Mouse (Mus musculus) limb, embryonic 10.5 days (tissue): ENCODE measurements around the gene Gm12169. TPM values are rescaled to one million over a fixed set of nuclear protein-coding genes. Genes with fewer than 3 reads are reported as not detected.

Source experiments
- DNase-seq: peaks from one replicate; pipeline ENCODE4 v3.0.0-alpha.2; 2017; ENCODE audit warnings: low spot score
- H3K27ac ChIP-seq: fragments of 300-500 bp; sonication (generic); 2 replicates; pipeline ENCODE4 v1.5.1; 2016; ENCODE audit warnings: mild to moderate bottlenecking
- H3K27me3 ChIP-seq: fragments of 300-500 bp; sonication (generic); 2 replicates; pipeline ENCODE4 v1.6.1; 2016; ENCODE audit warnings: low read depth, mild to moderate bottlenecking; ENCODE audit not compliant: poor library complexity, severe bottlenecking
- H3K36me3 ChIP-seq: fragments of 300-500 bp; sonication (generic); 2 replicates; pipeline ENCODE4 v1.6.1; 2016; ENCODE audit warnings: mild to moderate bottlenecking, moderate library complexity
- H3K4me1 ChIP-seq: fragments of 300-500 bp; sonication (generic); 2 replicates; pipeline ENCODE4 v1.6.1; 2016
- H3K4me3 ChIP-seq: fragments of 300-500 bp; sonication (generic); 2 replicates; pipeline ENCODE4 v1.5.1; 2016; ENCODE audit warnings: mild to moderate bottlenecking, moderate library complexity
- H3K9me3 ChIP-seq: fragments of 300-500 bp; sonication (generic); replicated peaks from 2 replicates; pipeline ENCODE4 v1.6.1; 2016; ENCODE audit warnings: mild to moderate bottlenecking
- WGBS: fragments of 180-500 bp; shearing (Covaris S2); methylation state at CpG from one replicate; pipeline ENCODE4 v1.1.7; 2016; 5-methylcytosine and 5-hydroxymethylcytosine counted together
- polyA plus RNA-seq: library from polyadenylated mRNA; unstranded; fragments of >200 nt; fragmentation: Nextera tagmentation; extraction: Ambion mirVana; gene quantifications from 2 replicates; pipeline ENCODE4 v1.2.1, GENCODE M21; 2016

Gm12169 gene
- polyA plus RNA-seq, 1 experiment from 2014 or later: not detected

GRCm38 (mm10) chr11:46552741-46553140 is 28.7 kb downstream of the Gm12169 start:
- no peak for DNase-seq
- Histone ChIP-seq H3K9me3 (no peaks in the 10 kb centered on the region), H3K36me3 (no peaks in the 10 kb centered on the region), H3K27me3 (no peaks in the 10 kb centered on the region), H3K27ac (no peak overlapping the region), H3K4me1 (no peaks in the 10 kb centered on the region), H3K4me3 (no peak overlapping the region)
- 97% methylated on average over 3 of the region's 3 CpGs for WGBS

- H3K27ac ChIP-seq: no peak overlapping the region
- H3K4me3 ChIP-seq: no peak overlapping the region
- H3K4me1 ChIP-seq: no peaks in the 10 kb centered on the region
- DNase-seq: no peak
- H3K36me3 ChIP-seq: no peaks in the 10 kb centered on the region
- H3K27me3 ChIP-seq: no peaks in the 10 kb centered on the region
- H3K9me3 ChIP-seq: no peaks in the 10 kb centered on the region
- WGBS: 83% methylated on average over 4 of the region's 4 CpGs
Observed at GRCm38 (mm10) chr11:46561096-46561495, 37.1 kb downstream of the Gm12169 start.

- no peak for DNase-seq
Observed at GRCm38 (mm10) chr11:46564671-46565070, 40.7 kb downstream of the Gm12169 start.

GRCm38 (mm10) chr11:46565967-46566366 is 42.0 kb downstream of the Gm12169 start:
- Histone ChIP-seq H3K9me3 (no peaks in the 10 kb centered on the region), H3K4me1 (no peaks in the 10 kb centered on the region), H3K36me3 (no peaks in the 10 kb centered on the region), H3K27me3 (no peaks in the 10 kb centered on the region), H3K27ac (no peak overlapping the region), H3K4me3 (no peak overlapping the region)
- WGBS: 94% methylated on average over 2 of the region's 2 CpGs
- DNase-seq: no peak

More at GRCm38 (mm10) chr11:46564671-46565070, 40.7 kb downstream of the Gm12169 start:
- Histone ChIP-seq H3K9me3 (no peaks in the 10 kb centered on the region), H3K36me3 (no peaks in the 10 kb centered on the region), H3K27ac (no peak overlapping the region), H3K4me1 (no peaks in the 10 kb centered on the region), H3K27me3 (no peaks in the 10 kb centered on the region), H3K4me3 (no peak overlapping the region)
- 75% methylated on average over 1 of the region's 1 CpGs for WGBS

- no peaks in the 10 kb centered on the region for H3K4me1 ChIP-seq
- no peaks in the 10 kb centered on the region for H3K9me3 ChIP-seq
- no peak overlapping the region for H3K4me3 ChIP-seq
- H3K27me3 ChIP-seq: no peaks in the 10 kb centered on the region
- DNase-seq: no peak
- H3K27ac ChIP-seq: no peak overlapping the region
- 79% methylated on average over 1 of the region's 1 CpGs for WGBS
- no peaks in the 10 kb centered on the region for H3K36me3 ChIP-seq
Observed at GRCm38 (mm10) chr11:46569107-46569506, 45.1 kb downstream of the Gm12169 start.

GRCm38 (mm10) chr11:46571327-46571726 is 47.3 kb downstream of the Gm12169 start, which contains the start of gene BC053393:
TSS of gene BC053393 (plus strand) at chr11:46571536.
- Histone ChIP-seq H3K9me3 (no peaks in the 10 kb centered on the region), H3K36me3 (no peaks in the 10 kb centered on the region), H3K4me3 (no peak within 1 kb of the TSS), H3K27me3 (no peaks in the 10 kb centered on the region), H3K27ac (no peak within 1 kb of the TSS), H3K4me1 (no peaks in the 10 kb centered on the region)
- 69% methylated on average over 1 of the region's 1 CpGs for WGBS
- DNase-seq: no peak

GRCm38 (mm10) chr11:46578771-46579281 is 54.8 kb downstream of the Gm12169 start:
- Histone ChIP-seq H3K4me1 (no peaks in the 10 kb centered on the region), H3K9me3 (no peaks in the 10 kb centered on the region), H3K4me3 (no peak overlapping the region), H3K36me3 (no peaks in the 10 kb centered on the region), H3K27me3 (no peaks in the 10 kb centered on the region), H3K27ac (no peak overlapping the region)
- DNase-seq: no peak
- WGBS: 65% methylated on average over 5 of the region's 5 CpGs

- H3K4me1 ChIP-seq: no peaks in the 10 kb centered on the region
- no peak for DNase-seq
- no peaks in the 10 kb centered on the region for H3K36me3 ChIP-seq
- 87% methylated on average over 3 of the region's 3 CpGs for WGBS
- no peaks in the 10 kb centered on the region for H3K9me3 ChIP-seq
- no peak overlapping the region for H3K4me3 ChIP-seq
- no peak overlapping the region for H3K27ac ChIP-seq
- H3K27me3 ChIP-seq: no peaks in the 10 kb centered on the region
Observed at GRCm38 (mm10) chr11:46580428-46580827, 56.4 kb downstream of the Gm12169 start.

- no peaks in the 10 kb centered on the region for H3K9me3 ChIP-seq
- no peak overlapping the region for H3K4me3 ChIP-seq
- H3K36me3 ChIP-seq: no peaks in the 10 kb centered on the region
- 91% methylated on average over 5 of the region's 5 CpGs for WGBS
- no peak overlapping the region for H3K27ac ChIP-seq
- no peak for DNase-seq
- H3K4me1 ChIP-seq: no peaks in the 10 kb centered on the region
- no peaks in the 10 kb centered on the region for H3K27me3 ChIP-seq
Observed at GRCm38 (mm10) chr11:46582741-46583140, 58.7 kb downstream of the Gm12169 start.

Other genes with a start within 250 kb of the Gm12169 start
- gene Cyfip2, start 211.4 kb upstream of the Gm12169 start, polyA plus RNA-seq: 9.7 and 14.7 TPM in 2 replicates
- not detected in 2 replicates for gene Itk, start 134.7 kb upstream of the Gm12169 start, polyA plus RNA-seq
- gene Fam71b, start 127.7 kb upstream of the Gm12169 start, polyA plus RNA-seq: not detected in 2 replicates
- gene Med7, start 87.3 kb upstream of the Gm12169 start, polyA plus RNA-seq: 93.7 and 97.6 TPM in 2 replicates
- 0.13 TPM in 1 of 2 replicates, not detected in the other for gene Havcr2, start 69.3 kb upstream of the Gm12169 start, polyA plus RNA-seq
- not detected in 2 replicates for gene BC053393, start 47.3 kb downstream of the Gm12169 start, polyA plus RNA-seq
- gene Dppa1, start 105.0 kb downstream of the Gm12169 start, polyA plus RNA-seq: not detected in 2 replicates
- 0.20 TPM in 1 of 2 replicates, not detected in the other for gene Timd2, start 182.8 kb downstream of the Gm12169 start, polyA plus RNA-seq
- not detected in 2 replicates for gene Havcr1, start 210.9 kb downstream of the Gm12169 start, polyA plus RNA-seq